ENCODE assay signal across 8 mouse cellular contexts in genomic region chr3:89998612-89999054, GRCm38 (mm10). TPM values are rescaled to one million over a fixed set of nuclear protein-coding genes. Genes with fewer than 3 reads are reported as not detected.
DNase-seq lines count a peak whose midpoint lies in the region; ATAC-seq and TF ChIP-seq lines count a peak whose summit lies in the region.

Gene Hax1 (minus strand): TSS chr3:89998780.

- H3K4me1 ChIP-seq in hindbrain, embryonic 10.5 days (replicated peaks), result peaks cover 21% of the 10 kb centered on the region
- no peaks in the 10 kb centered on the region for H3K4me1 ChIP-seq in lung, postnatal 0 days (ENCODE audit: insufficient read depth, low read depth, low read length)

- H3K4me2 ChIP-seq in lung, postnatal 0 days (replicated peaks; ENCODE audit: low read depth, low read length), result peak within 1 kb of the TSS; percentile 86

- under 1% methylated on average over 26 of the region's 26 CpGs for WGBS in hindbrain, embryonic 10.5 days
- under 1% methylated on average over 24 of the region's 26 CpGs for WGBS in lung, postnatal 0 days

- H3K9me3 ChIP-seq in hindbrain, embryonic 10.5 days, result no peaks in the 10 kb centered on the region
- no peaks in the 10 kb centered on the region for H3K9me3 ChIP-seq in lung, postnatal 0 days (ENCODE audit: low read length)

- H3K36me3 ChIP-seq in hindbrain, embryonic 10.5 days, result peaks cover 70% of the 10 kb centered on the region
- no peaks in the 10 kb centered on the region; the same call in 1 of the 2 replicates for H3K36me3 ChIP-seq in lung, postnatal 0 days (ENCODE audit: insufficient read depth, low read length)

- no peak for TF ChIP-seq CTCF in lung, postnatal 0 days (IDR thresholded peaks at IDR 0.05)

- peak within 1 kb of the TSS; percentile 92 for H3K27ac ChIP-seq in hindbrain, embryonic 10.5 days
- peak within 1 kb of the TSS; percentile 95 for H3K27ac ChIP-seq in lung, postnatal 0 days (ENCODE audit: low read length)

- ATAC-seq in frontal cortex, adult (ENCODE audit: low TSS enrichment), result peak; percentile 85
- ATAC-seq in lung, postnatal 0 days, result peak; percentile 97

- peak within 1 kb of the TSS; percentile 83 for H3K4me3 ChIP-seq in hindbrain, embryonic 10.5 days
- H3K4me3 ChIP-seq in lung, postnatal 0 days (ENCODE audit: low read depth, low read length), result peak within 1 kb of the TSS; percentile 72

- TF ChIP-seq EP300 in lung, postnatal 0 days (IDR thresholded peaks at IDR 0.05), result no peak

- DNase-seq in MN1 (ENCODE audit: low spot score), result peak; percentile 97
- DNase-seq in cerebellum, adult 9-10 months, result peak; percentile 94
- peak; percentile 96 for DNase-seq in hindbrain, embryonic 10.5 days (ENCODE audit: low spot score)
- peak; percentile 93 for DNase-seq in layer of hippocampus, adult 9-11 months
- DNase-seq in lung, postnatal 0 days (ENCODE audit: low spot score), result peak; percentile 98
- peak; percentile 88 for DNase-seq in ovary, postnatal 14 days (ENCODE audit: low spot score)
- peak; percentile 95 for DNase-seq in thymus, postnatal 14 days

- peak within 1 kb of the TSS; percentile 75 for H3K9ac ChIP-seq in lung, postnatal 0 days (replicated peaks; ENCODE audit: low read depth)

- H3K27me3 ChIP-seq in hindbrain, embryonic 10.5 days (ENCODE audit: insufficient read depth, poor library complexity, severe bottlenecking), result no peaks in the 10 kb centered on the region
- no peaks in the 10 kb centered on the region for H3K27me3 ChIP-seq in lung, postnatal 0 days (replicated peaks; ENCODE audit: insufficient read depth, low read length)

RNA-seq across cellular contexts. Expression of gene Hax1, which starts in this region (rescaled TPM):
- polyA plus RNA-seq in hindbrain, embryonic 10.5 days (2016; fragmentation: Nextera tagmentation; extraction: Ambion mirVana), result 181 and 189 TPM in 2 replicates
- polyA plus RNA-seq in lung, postnatal 0 days (2015; fragmentation: Nextera tagmentation; extraction: Ambion mirVana), result 80.5 and 93.6 TPM in 2 replicates

Comparison
In these comparisons a context has a peak if more than half of its experiments do, and no peak if none do; other contexts are left out.
1. Peak in every context shown above with its lines: DNase-seq, ATAC-seq, H3K4me3 ChIP-seq and H3K27ac ChIP-seq.